Mouse (Mus musculus) common myeloid progenitor, adult 5-6 weeks (primary cell): ENCODE measurements at regions not wholly inside any gene's neighbourhood (a gene's known extent, or its start where the extent isn't known, plus 50 kb on each side); places are given as distances from the start of the nearest gene placed in this dataset.

ENCODE experiments used
- ATAC-seq: replicated peaks from 2 replicates; pipeline ENCODE4 v1.8.0; 2016; ENCODE audit warnings: low read depth, mild to moderate bottlenecking, moderate TSS enrichment, inconsistent platforms; ENCODE audit not compliant: poor library complexity, severe bottlenecking

GRCm38 (mm10) chr9:84913321-84913720 lies 399.3 kb upstream of the Gm11114 start:
- ATAC-seq, result no peak

- ATAC-seq, result no peak
These were observed 390.3 kb upstream of the Gm11114 start for GRCm38 (mm10) chr9:84922306-84922705.

GRCm38 (mm10) chr9:84923966-84924365 lies 388.6 kb upstream of the Gm11114 start:
- ATAC-seq, result no peak

GRCm38 (mm10) chr9:84936291-84937055 lies 376.1 kb upstream of the Gm11114 start:
- ATAC-seq, result no peak

GRCm38 (mm10) chr9:84966558-84967154 lies 345.9 kb upstream of the Gm11114 start:
- ATAC-seq, result no peak

- ATAC-seq, result 0 out of 2 replicates have a peak, but pooled peaks have one; percentile 22
These were observed 342.5 kb upstream of the Gm11114 start for GRCm38 (mm10) chr9:84969975-84970608.

- ATAC-seq, result no peak
These were observed 335.1 kb upstream of the Gm11114 start for GRCm38 (mm10) chr9:84977470-84977869.

GRCm38 (mm10) chr9:85003414-85003813 lies 309.2 kb upstream of the Gm11114 start:
- no peak for ATAC-seq

GRCm38 (mm10) chr9:85011361-85011760 lies 301.2 kb upstream of the Gm11114 start:
- no peak for ATAC-seq

- no peak for ATAC-seq
These were observed 264.2 kb upstream of the Gm11114 start for GRCm38 (mm10) chr9:85048112-85048978.

GRCm38 (mm10) chr9:85052526-85052925 lies 260.0 kb upstream of the Gm11114 start:
- no peak for ATAC-seq

GRCm38 (mm10) chr9:85079975-85080374 lies 232.6 kb upstream of the Gm11114 start:
- no peak for ATAC-seq

- peak; percentile 78 for ATAC-seq
These were observed 223.8 kb upstream of the Gm11114 start for GRCm38 (mm10) chr9:85088556-85089338.

- ATAC-seq, result no peak
These were observed 222.3 kb upstream of the Gm11114 start for GRCm38 (mm10) chr9:85090297-85090696.

GRCm38 (mm10) chr9:85095234-85095633 lies 217.3 kb upstream of the Gm11114 start:
- no peak for ATAC-seq

GRCm38 (mm10) chr9:85096520-85096919 lies 216.1 kb upstream of the Gm11114 start:
- no peak for ATAC-seq

GRCm38 (mm10) chr9:85112928-85113327 lies 199.6 kb upstream of the Gm11114 start:
- no peak for ATAC-seq

- no peak for ATAC-seq
These were observed 198.3 kb upstream of the Gm11114 start for GRCm38 (mm10) chr9:85114234-85114633.

- peak; percentile 93 for ATAC-seq
These were observed 192.5 kb upstream of the Gm11114 start for GRCm38 (mm10) chr9:85120061-85120460.
